Mouse (Mus musculus) small intestine, adult 2 months (tissue): ENCODE data around the gene Pde4a.

Source experiments
- CTCF ChIP-seq: fragments of 200-500 bp; IDR thresholded peaks from 2 replicates; pipeline ENCODE4 v1.5.1; 2012; ENCODE audit warnings: low read depth, mild to moderate bottlenecking, control low read depth, inconsistent platforms, low read length, moderate library complexity, mixed read lengths; ENCODE audit not compliant: insufficient replicate concordance, insufficient read length; ENCODE audit errors: extremely low read depth
- POLR2A ChIP-seq: fragments of 200-500 bp; IDR thresholded peaks from 2 replicates; pipeline ENCODE4 v1.6.1; 2012; ENCODE audit warnings: low read depth, mild to moderate bottlenecking, control low read depth, inconsistent platforms, low read length, moderate library complexity

DNA sequence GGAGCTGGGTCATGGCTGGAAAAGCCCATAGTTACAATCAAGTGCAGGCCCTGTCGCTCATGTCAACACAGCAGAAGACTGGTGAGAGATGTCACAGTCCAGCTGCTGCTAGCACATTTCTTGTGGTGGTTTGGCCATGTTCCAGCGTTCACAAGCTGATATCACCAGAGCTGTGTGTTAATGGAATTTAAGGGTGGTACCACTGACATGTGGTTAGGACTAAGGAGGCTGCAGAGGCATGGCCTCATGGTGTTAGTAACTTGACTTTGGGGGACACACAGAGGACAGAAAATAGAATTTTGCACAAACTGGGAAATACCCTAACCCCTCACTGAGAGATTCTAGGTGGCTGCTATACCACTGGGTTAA, 39.3 kb upstream of the Pde4a start:
- TF ChIP-seq CTCF (no peak), POLR2A (no peak)
